Mouse (Mus musculus) limb, embryonic 15.5 days (tissue): ENCODE results near the gene Hnrnpf. TPM values are rescaled to one million over a fixed set of nuclear protein-coding genes. Genes with fewer than 3 reads are reported as not detected.
A peak's percentile ranks its signal among the peaks of the same experiment; 100 is the strongest.
"Not testable (repeated sequence)": the region's sequence is repeated elsewhere in the genome, so short reads cannot be mapped to it uniquely, and the experiment has no call there.

Source experiments
- ATAC-seq: fragments of 200-750 bp; cut with Nextera tagmentation; 2 replicates; pipeline ENCODE4 v1.8.0; 2017; ENCODE audit warnings: low read depth, moderate TSS enrichment; ENCODE audit not compliant: insufficient number of reproducible peaks, low FRiP score, low TSS enrichment
- H3K27ac ChIP-seq: fragments of 300-500 bp; sonication (generic); 2 replicates; pipeline ENCODE4 v1.5.1; 2015; ENCODE audit warnings: moderate library complexity, mild to moderate bottlenecking, inconsistent platforms
- H3K27me3 ChIP-seq: fragments of 300-500 bp; sonication (generic); 2 replicates; pipeline ENCODE4 v1.6.1; 2015; ENCODE audit warnings: inconsistent platforms
- H3K36me3 ChIP-seq: fragments of 300-500 bp; sonication (generic); 2 replicates; pipeline ENCODE4 v1.6.1; 2015; ENCODE audit warnings: inconsistent platforms
- H3K4me1 ChIP-seq: fragments of 300-500 bp; sonication (generic); 2 replicates; pipeline ENCODE4 v1.6.1; 2015; ENCODE audit warnings: inconsistent platforms
- H3K4me2 ChIP-seq: fragments of 300-500 bp; sonication (generic); 2 replicates; pipeline ENCODE4 v1.6.1; 2015; ENCODE audit warnings: mild to moderate bottlenecking, inconsistent platforms
- H3K4me3 ChIP-seq: fragments of 300-500 bp; sonication (generic); 2 replicates; pipeline ENCODE4 v1.5.1; 2015; ENCODE audit warnings: mild to moderate bottlenecking, inconsistent platforms
- H3K9ac ChIP-seq: fragments of 300-500 bp; sonication (generic); 2 replicates; pipeline ENCODE4 v1.6.1; 2015; ENCODE audit warnings: inconsistent platforms
- H3K9me3 ChIP-seq: fragments of 300-500 bp; sonication (generic); 2 replicates; pipeline ENCODE4 v1.6.1; 2016; ENCODE audit warnings: inconsistent platforms
- WGBS: fragments of 180-500 bp; shearing (Covaris S2); methylation state at CpG from one replicate; pipeline ENCODE4 v1.1.7; 2015; 5-methylcytosine and 5-hydroxymethylcytosine counted together
- polyA plus RNA-seq: library from polyadenylated mRNA; unstranded; fragments of >200 nt; fragmentation: Nextera tagmentation; extraction: Ambion mirVana; gene quantifications from 2 replicates; pipeline ENCODE4 v1.2.1, GENCODE M21; 2015

Gene Hnrnpf
- polyA plus RNA-seq: 627 and 632 TPM in 2 replicates

GRCm38 (mm10) chr6:117900126-117901080, at the start of gene Hnrnpf:
Gene Hnrnpf (plus strand): TSS chr6:117900324.
- Histone ChIP-seq H3K36me3 (no peaks in the 10 kb centered on the region), H3K4me3 (no peak within 1 kb of the TSS), H3K9me3 (no peaks in the 10 kb centered on the region), H3K27me3 (no peaks in the 10 kb centered on the region), H3K4me2 (no peak within 1 kb of the TSS), H3K4me1 (peaks cover 3% of the 10 kb centered on the region), H3K27ac (no peak within 1 kb of the TSS), H3K9ac (no peak within 1 kb of the TSS)
- 79% methylated on average over 17 of the region's 17 CpGs for WGBS
- peak; percentile 40; the same call in 1 of the 2 replicates for ATAC-seq

GRCm38 (mm10) chr6:117851747-117852146, 48.4 kb upstream of the Hnrnpf start:
- Histone ChIP-seq H3K4me1 (no peaks in the 10 kb centered on the region), H3K27me3 (no peaks in the 10 kb centered on the region), H3K4me3 (no peak overlapping the region), H3K4me2 (no peak overlapping the region), H3K27ac (no peak overlapping the region), H3K9me3 (no peaks in the 10 kb centered on the region), H3K9ac (no peak overlapping the region), H3K36me3 (peaks cover 25% of the 10 kb centered on the region)
- no peak for ATAC-seq
- WGBS: 61% methylated on average over 2 of the region's 2 CpGs

- no peak overlapping the region for H3K4me3 ChIP-seq
- H3K9me3 ChIP-seq: no peaks in the 10 kb centered on the region
- no peak for ATAC-seq
- no peak overlapping the region for H3K4me2 ChIP-seq
- no peaks in the 10 kb centered on the region for H3K27me3 ChIP-seq
- no peak overlapping the region for H3K27ac ChIP-seq
- 90% methylated on average over 1 of the region's 1 CpGs for WGBS
- H3K4me1 ChIP-seq: 0 out of 2 replicates have a peak, but pooled peaks cover under 1% of the 10 kb centered on the region
- H3K9ac ChIP-seq: no peak overlapping the region
- no peaks in the 10 kb centered on the region for H3K36me3 ChIP-seq
Observed at GRCm38 (mm10) chr6:117857990-117858389, 42.1 kb upstream of the Hnrnpf start.

- no peak for ATAC-seq
- Histone ChIP-seq H3K4me2 (peak within 1 kb of the TSS; percentile 91), H3K4me3 (peak within 1 kb of the TSS; percentile 77), H3K4me1 (0 out of 2 replicates have a peak, but pooled peaks cover 6% of the 10 kb centered on the region), H3K27ac (no peak within 1 kb of the TSS; the same call in 1 of the 2 replicates), H3K9me3 (no peaks in the 10 kb centered on the region), H3K9ac (peak within 1 kb of the TSS; percentile 51), H3K27me3 (no peaks in the 10 kb centered on the region), H3K36me3 (0 out of 2 replicates have a peak, but pooled peaks cover 2% of the 10 kb centered on the region)
- 63% methylated on average over 6 of the region's 6 CpGs for WGBS
Observed at GRCm38 (mm10) chr6:117861848-117862247, 38.3 kb upstream of the Hnrnpf start, which contains the start of gene Zfp239. Gene Zfp239 (plus strand): TSS chr6:117862100.

- H3K9me3 ChIP-seq: no peaks in the 10 kb centered on the region
Observed at GRCm38 (mm10) chr6:117862465-117862864, 37.7 kb upstream of the Hnrnpf start.

GRCm38 (mm10) chr6:117862899-117863620, 37.1 kb upstream of the Hnrnpf start:
- Histone ChIP-seq H3K9me3 (no peaks in the 10 kb centered on the region), H3K9ac (peak overlapping the region; percentile 51), H3K36me3 (0 out of 2 replicates have a peak, but pooled peaks cover 2% of the 10 kb centered on the region), H3K4me3 (peak overlapping the region; percentile 77), H3K27ac (no peak overlapping the region; the same call in 1 of the 2 replicates), H3K4me2 (peak overlapping the region; percentile 91), H3K27me3 (no peaks in the 10 kb centered on the region), H3K4me1 (0 out of 2 replicates have a peak, but pooled peaks cover 6% of the 10 kb centered on the region)
- ATAC-seq: no peak
- WGBS: 1% methylated on average over 26 of the region's 26 CpGs

More at GRCm38 (mm10) chr6:117862465-117862864, 37.7 kb upstream of the Hnrnpf start:
- H3K4me3 ChIP-seq: peak overlapping the region; percentile 77
- peak overlapping the region; percentile 91 for H3K4me2 ChIP-seq
- no peak for ATAC-seq
- H3K27me3 ChIP-seq: no peaks in the 10 kb centered on the region
- H3K27ac ChIP-seq: no peak overlapping the region
- H3K9ac ChIP-seq: no peak overlapping the region
- 74% methylated on average over 8 of the region's 8 CpGs for WGBS
- 0 out of 2 replicates have a peak, but pooled peaks cover 2% of the 10 kb centered on the region for H3K36me3 ChIP-seq
- 0 out of 2 replicates have a peak, but pooled peaks cover 6% of the 10 kb centered on the region for H3K4me1 ChIP-seq

- H3K27me3 ChIP-seq: no peaks in the 10 kb centered on the region
- peak overlapping the region; percentile 77; the same call in 1 of the 2 replicates for H3K4me3 ChIP-seq
- H3K4me1 ChIP-seq: 0 out of 2 replicates have a peak, but pooled peaks cover 6% of the 10 kb centered on the region
- no peak for ATAC-seq
- H3K9ac ChIP-seq: no peak overlapping the region
- no peak overlapping the region for H3K27ac ChIP-seq
- WGBS: 94% methylated on average over 8 of the region's 8 CpGs
- H3K4me2 ChIP-seq: peak overlapping the region; percentile 91
- 0 out of 2 replicates have a peak, but pooled peaks cover 2% of the 10 kb centered on the region for H3K36me3 ChIP-seq
- no peaks in the 10 kb centered on the region for H3K9me3 ChIP-seq
Observed at GRCm38 (mm10) chr6:117863751-117864150, 36.4 kb upstream of the Hnrnpf start.

- 89% methylated on average over 8 of the region's 8 CpGs for WGBS
- 0 out of 2 replicates have a peak, but pooled peaks cover 4% of the 10 kb centered on the region for H3K4me1 ChIP-seq
- H3K27ac ChIP-seq: no peak overlapping the region
- H3K4me2 ChIP-seq: no peak overlapping the region
- ATAC-seq: no peak
- no peak overlapping the region for H3K4me3 ChIP-seq
- H3K36me3 ChIP-seq: 0 out of 2 replicates have a peak, but pooled peaks cover 7% of the 10 kb centered on the region
- no peaks in the 10 kb centered on the region for H3K27me3 ChIP-seq
- no peak overlapping the region for H3K9ac ChIP-seq
- no peaks in the 10 kb centered on the region for H3K9me3 ChIP-seq
Observed at GRCm38 (mm10) chr6:117868187-117868586, 31.9 kb upstream of the Hnrnpf start.

GRCm38 (mm10) chr6:117871034-117871433, 29.1 kb upstream of the Hnrnpf start:
- 79% methylated on average over 14 of the region's 14 CpGs for WGBS
- H3K9me3 ChIP-seq: no peaks in the 10 kb centered on the region

GRCm38 (mm10) chr6:117873450-117873849, 26.7 kb upstream of the Hnrnpf start:
- not testable (repeated sequence) for H3K4me1 ChIP-seq, H3K9me3 ChIP-seq, H3K36me3 ChIP-seq, H3K27ac ChIP-seq, H3K9ac ChIP-seq, H3K4me3 ChIP-seq, ATAC-seq, H3K27me3 ChIP-seq, H3K4me2 ChIP-seq
- WGBS: 90% methylated on average over 7 of the region's 7 CpGs

More at GRCm38 (mm10) chr6:117871034-117871433, 29.1 kb upstream of the Hnrnpf start:
- Histone ChIP-seq H3K4me1 (no peaks in the 10 kb centered on the region), H3K27me3 (no peaks in the 10 kb centered on the region), H3K36me3 (0 out of 2 replicates have a peak, but pooled peaks cover 7% of the 10 kb centered on the region), H3K4me2 (no peak overlapping the region), H3K4me3 (no peak overlapping the region), H3K9ac (no peak overlapping the region), H3K27ac (no peak overlapping the region)
- no peak for ATAC-seq

- H3K4me1 ChIP-seq: no peaks in the 10 kb centered on the region
- H3K4me2 ChIP-seq: no peak overlapping the region
- no peak overlapping the region for H3K9ac ChIP-seq
- H3K36me3 ChIP-seq: 0 out of 2 replicates have a peak, but pooled peaks cover 5% of the 10 kb centered on the region
- no peak overlapping the region for H3K27ac ChIP-seq
- H3K9me3 ChIP-seq: no peaks in the 10 kb centered on the region
- H3K4me3 ChIP-seq: no peak overlapping the region
- 78% methylated on average over 3 of the region's 3 CpGs for WGBS
- H3K27me3 ChIP-seq: no peaks in the 10 kb centered on the region
- no peak for ATAC-seq
Observed at GRCm38 (mm10) chr6:117874621-117875281, 25.4 kb upstream of the Hnrnpf start.
